9 mouse cellular contexts compared by ENCODE assay signal in genomic region chr5:150431286-150431685, GRCm38 (mm10).
A peak's percentile ranks its signal among the peaks of the same experiment; 100 is the strongest.
DNase-seq lines count a peak whose midpoint lies in the region; ATAC-seq and TF ChIP-seq lines count a peak whose summit lies in the region.
"Had no signal": no experiment of that assay in that cellular context is flagged by ENCODE, and none has a peak within 500 bp of the region (broad histone marks: within the 10 kb centered on the region; RNA-seq: fewer than 3 reads in every experiment).

No protein-coding gene starts in this region.

- no peak overlapping the region for H3K4me2 ChIP-seq in kidney, embryonic 16.5 days (replicated peaks; ENCODE audit: low read depth, low read length)
- H3K4me2 ChIP-seq in forebrain, embryonic 13.5 days = no peak overlapping the region
- H3K4me2 ChIP-seq: midbrain, embryonic 12.5 days had no signal

- no peak overlapping the region for H3K27ac ChIP-seq in kidney, embryonic 16.5 days (ENCODE audit: low read length)
- H3K27ac ChIP-seq in forebrain, embryonic 13.5 days = no peak overlapping the region
- H3K27ac ChIP-seq: midbrain, embryonic 12.5 days had no signal

- H3K36me3 ChIP-seq in kidney, embryonic 16.5 days (ENCODE audit: insufficient read depth, low read length) = peaks cover 13% of the 10 kb centered on the region
- H3K36me3 ChIP-seq in E14TG2a.4 (ENCODE audit: insufficient read depth, low read length) = peaks cover 14% of the 10 kb centered on the region; the same call in 1 of the 2 replicates
- peaks cover 50% of the 10 kb centered on the region for H3K36me3 ChIP-seq in forebrain, embryonic 13.5 days (ENCODE audit: poor library complexity, severe bottlenecking)

- H3K4me1 ChIP-seq in kidney, embryonic 16.5 days (ENCODE audit: insufficient read depth, low read length) = 0 out of 2 replicates have a peak, but pooled peaks cover under 1% of the 10 kb centered on the region
- H3K4me1 ChIP-seq in E14TG2a.4 (replicated peaks; ENCODE audit: low read depth, low read length) = peaks cover 2% of the 10 kb centered on the region
- H3K4me1 ChIP-seq in forebrain, embryonic 13.5 days = no peaks in the 10 kb centered on the region
- H3K4me1 ChIP-seq: midbrain, embryonic 12.5 days had no signal

- H3K27me3 ChIP-seq in kidney, embryonic 16.5 days (ENCODE audit: insufficient read depth, low read length) = no peaks in the 10 kb centered on the region
- no peaks in the 10 kb centered on the region for H3K27me3 ChIP-seq in E14TG2a.4 (ENCODE audit: insufficient read depth, low read length)
- no peaks in the 10 kb centered on the region for H3K27me3 ChIP-seq in forebrain, embryonic 13.5 days
- H3K27me3 ChIP-seq: midbrain, embryonic 12.5 days had no signal

- no peak overlapping the region for H3K9ac ChIP-seq in kidney, embryonic 16.5 days (replicated peaks; ENCODE audit: low read length)
- no peak overlapping the region for H3K9ac ChIP-seq in forebrain, embryonic 13.5 days
- H3K9ac ChIP-seq: midbrain, embryonic 12.5 days had no signal

- peaks cover 6% of the 10 kb centered on the region; the same call in 1 of the 2 replicates for H3K9me3 ChIP-seq in kidney, embryonic 16.5 days (ENCODE audit: low read length)
- H3K9me3 ChIP-seq in E14TG2a.4 (ENCODE audit: low read length) = no peaks in the 10 kb centered on the region
- peaks cover 7% of the 10 kb centered on the region; the same call in 1 of the 2 replicates for H3K9me3 ChIP-seq in forebrain, embryonic 13.5 days (replicated peaks)
- H3K9me3 ChIP-seq: midbrain, embryonic 12.5 days had no signal

- TF ChIP-seq CTCF in E14TG2a.4 (conservative IDR thresholded peaks at IDR 0.05; ENCODE audit: low read length) = peak; percentile 90

- WGBS in kidney, embryonic 16.5 days = 95% methylated on average over 7 of the region's 7 CpGs
- 94% methylated on average over 7 of the region's 7 CpGs for WGBS in forebrain, embryonic 13.5 days

- DNase-seq in kidney, postnatal 10 days = peak; percentile 44
- peak; percentile 7 for DNase-seq in MEL-GATA-1-ER (ENCODE audit: extremely low read depth, low read depth)
- peak; percentile 36 for DNase-seq in naive thymus-derived CD4-positive, alpha-beta T cell, adult 2 months (ENCODE audit: low read depth)
- DNase-seq in Muller cell, postnatal 12 days (ENCODE audit: inconsistent ontology term) = no peak
- DNase-seq: gastrocnemius, postnatal 10 days had no signal

- no peak overlapping the region for H3K4me3 ChIP-seq in kidney, embryonic 16.5 days (ENCODE audit: low read length)
- H3K4me3 ChIP-seq in E14TG2a.4 (replicated peaks; ENCODE audit: low read length) = no peak overlapping the region
- no peak overlapping the region for H3K4me3 ChIP-seq in forebrain, embryonic 13.5 days
- H3K4me3 ChIP-seq: midbrain, embryonic 12.5 days had no signal

- no peak for ATAC-seq in kidney, embryonic 16.5 days (ENCODE audit: low FRiP score, low TSS enrichment)
- ATAC-seq in forebrain, embryonic 13.5 days = no peak
